1 mouse cellular context compared by ENCODE assay signal in genomic region chr12:99563219-99564059, GRCm38 (mm10).
TF ChIP-seq lines count a peak whose summit lies in the region.

Gene Foxn3, minus strand, starts transcription at chr12:99563582.

TF ChIP-seq in MEL, 35 proteins besides CTCF, POLR2A, EP300 and RAD21 (continued from another document):
- TF ChIP-seq NRF1 (IDR thresholded peaks at IDR 0.05; ENCODE audit: insufficient read depth, low read depth, low read length, poor library complexity, severe bottlenecking) (0 out of 2 replicates have a peak, but pooled peaks have one; percentile 8), ZKSCAN1 (IDR thresholded peaks at IDR 0.05; ENCODE audit: low read depth, low read length) (no peak), JUND (IDR thresholded peaks at IDR 0.05; ENCODE audit: low read depth, low read length) (no peak), CHD2 (IDR thresholded peaks at IDR 0.05; ENCODE audit: low read length) (peak; percentile 81), TCF12 (IDR thresholded peaks at IDR 0.05; ENCODE audit: low read depth, low read length) (peak; percentile 59; the same call in 1 of the 2 replicates), ZNF384 (IDR thresholded peaks at IDR 0.05; ENCODE audit: low read depth, low read length) (peak; percentile 78), NELFE (IDR thresholded peaks at IDR 0.05; ENCODE audit: low read depth, low read length) (peak; percentile 70), USF2 (IDR thresholded peaks at IDR 0.05; ENCODE audit: borderline replicate concordance in 1 of 2, insufficient read depth in 1 of 2, low read depth in 1 of 2, low read length in 2 of 2) (no peak), MYC (IDR thresholded peaks at IDR 0.05; ENCODE audit: low read depth, low read length) (peak; percentile 62; the same call in 1 of the 2 replicates), MYB (IDR thresholded peaks at IDR 0.05; ENCODE audit: low read depth, low read length) (no peak)
